ENCODE assay signal across 13 mouse cellular contexts in the genomic region with DNA sequence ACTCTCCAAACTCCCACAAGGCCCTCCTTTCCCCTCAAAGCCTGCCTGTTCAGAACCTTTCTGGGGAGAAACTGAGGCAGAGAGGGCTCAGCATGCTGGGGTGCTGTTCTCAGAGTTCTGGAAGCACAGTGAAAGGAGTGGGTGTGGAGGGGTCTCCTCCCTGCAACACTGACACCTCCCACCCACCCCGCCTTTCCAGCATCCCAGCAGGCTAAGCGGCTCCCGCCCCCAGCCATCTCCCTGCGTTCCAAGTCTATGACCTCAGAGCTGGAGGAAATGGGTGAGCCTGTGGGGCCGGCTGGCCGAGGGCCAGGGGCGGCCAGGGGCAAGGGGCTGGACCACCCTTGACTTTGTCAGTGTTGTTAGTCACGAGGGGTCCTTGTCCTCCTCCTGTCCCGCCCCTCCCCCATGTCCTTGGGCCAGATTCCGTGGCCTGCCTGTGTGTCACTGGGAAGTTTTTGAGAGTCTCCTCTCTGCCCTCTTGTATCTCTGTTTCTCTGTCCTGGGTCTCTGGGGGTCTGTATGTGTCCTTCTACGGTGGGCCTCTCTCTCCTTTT. TPM values are rescaled to one million over a fixed set of nuclear protein-coding genes. Genes with fewer than 3 reads are reported as not detected.
DNase-seq lines count a peak whose midpoint lies in the region; ATAC-seq and TF ChIP-seq lines count a peak whose summit lies in the region.
"Had no signal": no experiment of that assay in that cellular context is flagged by ENCODE, and none has a peak within 500 bp of the region (broad histone marks: within the 10 kb centered on the region; RNA-seq: fewer than 3 reads in every experiment).

No protein-coding gene starts in this region.

- intact Hi-C loops in left cerebral cortex, adult 2 months (cut with DNase I), result no loop called here
- intact Hi-C loops in left cerebral cortex, postnatal 4 days (cut with DNase I), result no loop called here
- intact Hi-C loops in gastrocnemius, adult 2 months (cut with DNase I), result no loop called here

- peaks cover 95% of the 10 kb centered on the region for H3K27me3 ChIP-seq in heart, embryonic 13.5 days (replicated peaks)
- no peaks in the 10 kb centered on the region for H3K27me3 ChIP-seq in ES-Bruce4 (ENCODE audit: control insufficient read depth, insufficient read depth, low read length, poor library complexity, severe bottlenecking)

- no peak overlapping the region for H3K27ac ChIP-seq in heart, embryonic 13.5 days (replicated peaks)
- peak overlapping the region; percentile 5 for H3K27ac ChIP-seq in left cerebral cortex, adult 2 months
- H3K27ac ChIP-seq in ES-Bruce4 (ENCODE audit: insufficient read depth, low read length), result no peak overlapping the region
- H3K27ac ChIP-seq in gastrocnemius, adult 2 months, result no peak overlapping the region
- H3K27ac ChIP-seq: hindbrain, embryonic 14.5 days had no signal

- H3K4me2 ChIP-seq in heart, embryonic 13.5 days, result peak overlapping the region; percentile 38
- H3K4me2 ChIP-seq: hindbrain, embryonic 14.5 days; liver, embryonic 11.5 days had no signal

- TF ChIP-seq EP300 in ES-Bruce4 (IDR thresholded peaks at IDR 0.05; ENCODE audit: insufficient read depth, low read depth, low read length), result 0 out of 2 replicates have a peak, but pooled peaks have one; percentile 26

- TF ChIP-seq POLR2A in ES-Bruce4 (IDR thresholded peaks at IDR 0.05; ENCODE audit: insufficient read depth, low read length), result no peak

- H3K9me3 ChIP-seq in heart, embryonic 13.5 days, result no peaks in the 10 kb centered on the region
- H3K9me3 ChIP-seq in ES-Bruce4 (replicated peaks; ENCODE audit: control insufficient read depth, insufficient read depth, low read length, poor library complexity, severe bottlenecking), result no peaks in the 10 kb centered on the region
- H3K9me3 ChIP-seq: forebrain, embryonic 10.5 days had no signal

- no peak for DNase-seq in heart, postnatal 4 days
- no peak for DNase-seq in left cerebral cortex, adult 2 months (ENCODE audit: extremely low spot score in 1 of 2, low spot score in 2 of 2)
- no peak for DNase-seq in left cerebral cortex, postnatal 4 days
- peak; percentile 53 for DNase-seq in ZHBTc4 (ENCODE audit: low read depth, low spot score)
- DNase-seq in frontal cortex, postnatal 25 days (ENCODE audit: low spot score in 2 of 2), result no peak
- DNase-seq in gastrocnemius, adult 2 months, result no peak
- DNase-seq: layer of hippocampus, postnatal 36 days had no signal

- ATAC-seq in heart, embryonic 13.5 days (ENCODE audit: extremely low read depth, insufficient number of reproducible peaks, low FRiP score, low TSS enrichment), result no peak

- H3K4me3 ChIP-seq in heart, embryonic 13.5 days, result peak overlapping the region; percentile 18; the same call in 1 of the 2 replicates
- no peak overlapping the region for H3K4me3 ChIP-seq in left cerebral cortex, adult 2 months
- peak overlapping the region; percentile 5 for H3K4me3 ChIP-seq in ES-Bruce4 (ENCODE audit: low read depth, low read length)
- no peak overlapping the region for H3K4me3 ChIP-seq in gastrocnemius, adult 2 months
- H3K4me3 ChIP-seq: forebrain, embryonic 10.5 days had no signal

- H3K4me1 ChIP-seq in heart, embryonic 13.5 days, result peaks cover 11% of the 10 kb centered on the region
- no peaks in the 10 kb centered on the region for H3K4me1 ChIP-seq in ES-Bruce4 (ENCODE audit: control insufficient read depth, insufficient read depth, low read length)

- 0 out of 2 replicates have a peak overlapping the region, but pooled peaks have one; percentile 37 for H3K9ac ChIP-seq in heart, embryonic 13.5 days
- peak overlapping the region; percentile 9; the same call in 1 of the 2 replicates for H3K9ac ChIP-seq in ES-Bruce4 (ENCODE audit: low read depth, poor library complexity, severe bottlenecking)
- H3K9ac ChIP-seq: hindbrain, embryonic 14.5 days had no signal

- WGBS in heart, embryonic 13.5 days, result 13% methylated on average over 11 of the region's 11 CpGs

- no peak for TF ChIP-seq CTCF in left cerebral cortex, adult 2 months (IDR thresholded peaks at IDR 0.05)
- TF ChIP-seq CTCF in ES-Bruce4 (IDR thresholded peaks at IDR 0.05; ENCODE audit: low read depth, low read length), result no peak
- no peak for TF ChIP-seq CTCF in gastrocnemius, adult 2 months (IDR thresholded peaks at IDR 0.05)

- H3K36me3 ChIP-seq in heart, embryonic 13.5 days, result no peaks in the 10 kb centered on the region
- no peaks in the 10 kb centered on the region for H3K36me3 ChIP-seq in ES-Bruce4 (ENCODE audit: control insufficient read depth, insufficient read depth, low read length, poor library complexity, severe bottlenecking)

RNA-seq across cellular contexts. Expression of gene Shank1, which starts 33.5 kb away (rescaled TPM):
- polyA plus RNA-seq in heart, embryonic 13.5 days (2015; fragmentation: Nextera tagmentation; extraction: Ambion mirVana), result 0.62 and 0.80 TPM in 2 replicates
- 1 to 10 TPM; 3.5 to 4.6 TPM for total RNA-seq in heart, postnatal 4 days (2021)
- 100 to 1,000 TPM; 637 to 705 TPM for total RNA-seq in left cerebral cortex, adult 2 months (2021)
- 100 to 1,000 TPM; 299 to 336 TPM for total RNA-seq in left cerebral cortex, postnatal 4 days (2021)
- 2.5 and 3.4 TPM in 2 replicates for polyA plus RNA-seq in ES-Bruce4 (2011; ENCODE audit: insufficient read depth, insufficient read length, low read depth, missing spikeins)
- total RNA-seq in gastrocnemius, adult 2 months (2021), result under 1 TPM; 0.31 to 0.59 TPM

RNA-seq across cellular contexts. Expression of gene Clec11a, which starts 36.8 kb away (rescaled TPM):
- polyA plus RNA-seq in heart, embryonic 13.5 days (2015; fragmentation: Nextera tagmentation; extraction: Ambion mirVana), result 0.67 and 0.71 TPM in 2 replicates
- under 1 TPM; 0.71 to 0.92 TPM for total RNA-seq in heart, postnatal 4 days (2021)
- 1 to 10 TPM; 4.3 TPM for total RNA-seq in left cerebral cortex, adult 2 months (2021)
- 1 to 10 TPM; 2.5 to 2.8 TPM for total RNA-seq in left cerebral cortex, postnatal 4 days (2021)
- polyA plus RNA-seq in ES-Bruce4 (2011; ENCODE audit: insufficient read depth, insufficient read length, low read depth, missing spikeins), result 0.75 and 0.87 TPM in 2 replicates
- 1 to 10 TPM in 1 of 2 experiments, under 1 TPM in 1; 0.59 to 2.2 TPM for total RNA-seq in gastrocnemius, adult 2 months (2021)

RNA-seq across cellular contexts. Expression of gene Syt3, which starts 40.4 kb away (rescaled TPM):
- polyA plus RNA-seq in heart, embryonic 13.5 days (2015; fragmentation: Nextera tagmentation; extraction: Ambion mirVana), result 0.53 and 0.62 TPM in 2 replicates
- 1 to 10 TPM in 1 of 2 experiments, under 1 TPM in 1; 0.88 to 1.4 TPM for total RNA-seq in heart, postnatal 4 days (2021)
- 10 to 100 TPM; 59.5 to 63.7 TPM for total RNA-seq in left cerebral cortex, adult 2 months (2021)
- 10 to 100 TPM; 45.1 to 52.4 TPM for total RNA-seq in left cerebral cortex, postnatal 4 days (2021)
- 1.8 and 1.9 TPM in 2 replicates for polyA plus RNA-seq in ES-Bruce4 (2011; ENCODE audit: insufficient read depth, insufficient read length, low read depth, missing spikeins)
- total RNA-seq in gastrocnemius, adult 2 months (2021), result 1 to 10 TPM; 2.3 to 3.6 TPM

RNA-seq across cellular contexts. Expression of gene 1700008O03Rik, which starts 42.1 kb away (rescaled TPM):
- polyA plus RNA-seq in heart, embryonic 13.5 days (2015; fragmentation: Nextera tagmentation; extraction: Ambion mirVana), result 0.35 and 0.45 TPM in 2 replicates
- not detected for total RNA-seq in heart, postnatal 4 days (2021)
- total RNA-seq in left cerebral cortex, adult 2 months (2021), result 1 to 10 TPM; 1.5 to 2.7 TPM
- total RNA-seq in left cerebral cortex, postnatal 4 days (2021), result 1 to 10 TPM; 1.3 to 2.4 TPM
- polyA plus RNA-seq in ES-Bruce4 (2011; ENCODE audit: insufficient read depth, insufficient read length, low read depth, missing spikeins), result 7.7 and 8.3 TPM in 2 replicates
- total RNA-seq in gastrocnemius, adult 2 months (2021), result not detected
- total RNA-seq: gastrocnemius, adult 8-10 months had no signal

Comparison
In these comparisons a context has a peak if more than half of its experiments do, and no peak if none do; other contexts are left out.
1. H3K4me3 ChIP-seq: peak in heart, embryonic 13.5 days (single experiment) and ES-Bruce4 (single experiment); none in left cerebral cortex, adult 2 months (single experiment) and gastrocnemius, adult 2 months (single experiment).
2. RNA of gene Shank1, which starts 33.5 kb away (total RNA-seq): 637 to 705 TPM in left cerebral cortex, adult 2 months and 299 to 336 TPM in left cerebral cortex, postnatal 4 days; 3.5 to 4.6 TPM in heart, postnatal 4 days and 0.31 to 0.59 TPM in gastrocnemius, adult 2 months; every median in the first group is over 10 times any median in the second.
3. RNA of gene Syt3, which starts 40.4 kb away (total RNA-seq): 59.5 to 63.7 TPM in left cerebral cortex, adult 2 months and 45.1 to 52.4 TPM in left cerebral cortex, postnatal 4 days; 2.3 to 3.6 TPM in gastrocnemius, adult 2 months and 0.88 to 1.4 TPM in heart, postnatal 4 days; every median in the first group is over 10 times any median in the second.